Mouse (Mus musculus) brain, adult 2 months (tissue): ENCODE measurements around the gene Gins1.
A peak's percentile ranks its signal among the peaks of the same experiment; 100 is the strongest.
"Not testable (repeated sequence)": the region's sequence is repeated elsewhere in the genome, so short reads cannot be mapped to it uniquely, and the experiment has no call there.

ENCODE experiments used
- DNase-seq: peaks from one replicate; pipeline ENCODE4 v3.0.0; 2011; ENCODE audit warnings: low read depth, low spot score

Gins1 gene

GRCm38 (mm10) chr2:150910295-150910881 is 5.2 kb downstream of the Gins1 start:
- no peak for DNase-seq

- no peak for DNase-seq
These were observed 9.7 kb downstream of the Gins1 start for GRCm38 (mm10) chr2:150914781-150915515.

DNA sequence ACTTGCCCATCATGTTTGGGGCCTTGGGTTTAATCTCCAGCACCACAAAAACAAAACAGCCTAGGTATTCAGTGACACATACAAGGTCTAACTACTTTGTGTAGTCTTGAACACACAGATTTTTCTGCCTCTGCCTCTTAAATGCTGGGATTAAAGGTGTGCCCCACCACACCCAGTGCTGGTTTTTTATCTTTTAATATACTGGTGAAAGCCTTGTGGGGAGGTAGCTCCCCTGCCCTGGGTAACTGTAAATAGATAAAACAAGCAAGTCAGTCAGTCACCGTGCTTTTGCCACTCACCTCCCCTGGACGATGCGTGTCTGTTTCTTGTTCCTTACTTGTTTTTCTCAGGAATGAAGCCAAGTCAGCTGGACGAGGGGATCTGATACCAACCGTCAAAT is 10.6 kb downstream of the Gins1 start:
- DNase-seq = no peak

DNA sequence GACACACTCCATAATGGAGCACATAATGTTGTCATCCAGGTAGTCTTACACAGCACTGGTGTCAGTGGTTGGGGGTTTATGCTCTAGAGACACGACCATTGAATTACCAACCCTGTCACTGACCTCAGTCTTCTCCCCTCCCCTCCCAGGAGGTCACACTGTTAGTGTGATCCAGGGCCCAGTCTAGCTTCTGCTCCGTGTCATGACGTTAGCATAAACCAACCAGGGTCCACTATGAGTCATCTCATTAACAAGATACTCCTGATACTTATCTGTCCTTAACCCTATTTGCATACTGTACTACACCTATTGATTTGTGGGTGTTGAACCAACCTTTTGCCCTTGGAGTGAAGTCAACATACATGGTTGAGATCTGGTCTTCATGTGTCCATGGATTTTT is 13.5 kb downstream of the Gins1 start:
- DNase-seq = no peak

DNA sequence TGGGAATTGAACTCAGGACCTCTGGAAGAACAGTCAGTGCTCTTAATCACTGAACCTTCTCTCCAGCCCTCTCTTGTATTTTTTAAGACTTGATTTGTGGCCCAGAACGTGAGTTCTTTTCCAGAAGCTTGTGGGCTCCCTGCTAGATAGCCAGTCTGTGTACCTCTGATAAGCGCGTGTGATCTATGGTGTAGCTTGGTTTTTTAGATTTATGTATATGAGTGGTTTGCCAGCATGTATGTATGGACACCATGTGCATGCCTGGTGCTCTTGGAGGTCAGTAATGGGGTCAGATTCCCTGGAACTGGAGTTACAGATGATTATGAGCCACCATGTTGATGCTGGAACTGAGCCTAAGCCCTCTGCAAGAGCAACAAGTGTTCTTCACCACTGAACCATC is 15.3 kb downstream of the Gins1 start:
- no peak for DNase-seq

DNA sequence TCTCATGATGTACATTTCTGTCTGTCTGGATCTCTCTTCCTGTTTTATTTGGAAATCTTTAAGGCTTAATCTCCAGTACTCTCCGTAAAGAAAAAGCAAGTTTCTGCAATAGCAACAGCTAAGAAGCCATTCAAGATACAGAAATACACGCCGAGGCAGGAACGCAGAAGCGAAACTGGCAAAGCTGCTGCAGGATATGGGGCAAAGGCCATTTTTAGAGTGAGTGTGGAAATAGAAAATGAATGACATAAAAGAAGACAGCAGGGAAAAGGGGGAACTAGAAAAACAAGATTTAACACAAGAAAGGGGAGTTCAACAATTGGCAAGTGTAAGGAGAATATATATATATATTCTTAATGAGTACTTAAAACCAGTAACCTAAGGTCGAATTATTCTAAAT is 16.5 kb downstream of the Gins1 start:
- peak; percentile 36 for DNase-seq

GRCm38 (mm10) chr2:150922165-150922564 is 17.0 kb downstream of the Gins1 start:
- DNase-seq = no peak

- DNase-seq = no peak
These were observed 17.8 kb downstream of the Gins1 start for GRCm38 (mm10) chr2:150923026-150923425.

GRCm38 (mm10) chr2:150923505-150923904 is 18.3 kb downstream of the Gins1 start:
- peak; percentile 35 for DNase-seq

DNA sequence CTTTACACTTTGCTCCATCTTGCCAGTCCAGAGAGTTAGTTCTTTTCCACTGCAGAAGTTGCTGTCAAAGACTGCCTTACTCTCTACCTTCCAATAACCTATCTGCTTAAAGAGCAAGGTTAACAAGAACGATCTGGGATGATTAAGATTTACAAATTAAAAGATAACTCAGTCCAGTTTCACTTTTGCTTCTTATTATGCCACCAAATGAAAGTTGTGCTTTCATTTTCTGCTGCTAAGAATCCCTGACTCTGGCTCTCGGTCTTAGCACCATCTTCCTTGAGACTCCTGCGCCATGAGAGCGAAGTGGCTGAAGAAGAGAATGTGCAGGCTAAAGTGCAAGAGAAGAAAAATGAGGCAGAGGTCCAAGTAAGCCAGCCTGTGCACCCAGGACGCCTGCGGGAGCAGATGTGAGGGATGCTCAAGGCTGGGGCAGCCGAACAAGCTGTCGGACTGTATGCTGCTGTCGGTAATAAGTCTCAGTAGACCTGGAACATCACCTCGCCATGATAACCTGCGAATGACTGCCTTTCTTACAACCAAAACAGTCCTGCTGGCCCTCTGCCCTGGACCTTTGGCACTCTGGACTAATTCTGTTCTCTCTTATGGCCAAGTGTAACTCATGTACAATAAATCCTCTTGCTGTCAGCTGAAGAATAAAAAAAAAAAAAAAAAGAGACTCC is 22.0 kb downstream of the Gins1 start:
- DNase-seq = peak; percentile 18

DNA sequence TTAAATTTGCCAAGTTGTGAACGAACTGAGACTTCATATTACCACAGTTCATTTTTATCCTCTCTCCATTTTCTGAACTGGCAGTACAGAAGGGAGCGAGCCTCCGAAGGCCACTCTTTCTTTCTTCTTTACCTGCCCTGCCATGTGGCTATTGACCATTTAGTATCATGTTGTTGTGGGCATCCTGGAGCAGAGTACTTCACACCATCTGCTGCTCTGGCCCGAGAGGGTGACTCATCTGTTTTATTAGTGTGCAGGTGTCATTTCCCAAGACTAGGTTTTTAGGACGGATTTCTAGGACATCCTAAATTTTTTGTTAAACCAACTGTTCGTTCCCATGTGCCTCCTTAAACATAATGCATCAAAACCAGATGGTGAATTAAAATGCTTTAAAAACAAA is 24.0 kb downstream of the Gins1 start:
- peak; percentile 67 for DNase-seq

GRCm38 (mm10) chr2:150930806-150931205 is 25.6 kb downstream of the Gins1 start:
- no peak for DNase-seq

DNA sequence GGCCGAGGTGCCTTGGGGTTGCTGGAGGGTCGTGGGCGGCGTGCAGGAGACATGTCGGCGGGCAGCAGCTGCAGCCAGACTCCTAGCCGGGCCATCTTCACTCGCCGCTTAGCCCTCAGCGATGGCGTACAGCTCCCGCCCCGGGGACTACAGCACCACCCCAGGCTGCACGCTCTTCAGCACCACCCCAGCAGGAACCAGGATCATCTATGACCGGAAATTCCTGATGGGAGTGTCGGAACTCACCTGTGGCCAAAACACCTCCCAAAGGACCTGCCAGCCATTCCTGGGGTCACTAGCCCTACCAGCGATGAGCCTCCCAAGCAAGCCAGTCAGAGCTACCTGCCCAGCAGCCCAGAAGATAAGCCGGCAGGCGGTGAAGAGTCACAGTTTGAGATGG is 28.3 kb downstream of the Gins1 start:
- DNase-seq = no peak

DNA sequence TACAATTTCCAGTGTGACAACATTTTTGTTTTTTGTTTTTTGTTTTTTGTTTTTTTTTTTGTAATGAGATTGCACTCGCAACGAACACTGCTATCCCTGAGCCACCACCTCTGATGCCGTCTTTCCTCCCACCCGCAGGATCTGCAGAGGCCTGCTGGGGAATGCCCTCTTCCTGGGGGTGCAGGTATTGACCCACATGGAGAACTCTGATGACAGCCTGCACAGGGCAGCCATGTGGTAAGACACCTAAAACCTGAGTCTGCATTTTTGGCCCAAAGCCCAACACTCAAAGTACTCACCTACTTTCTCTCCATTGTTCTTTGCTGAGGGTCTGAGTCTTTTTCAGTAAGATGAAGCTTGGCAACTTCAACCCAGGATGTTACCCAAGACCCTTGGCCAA is 29.5 kb downstream of the Gins1 start:
- no peak for DNase-seq

GRCm38 (mm10) chr2:150944017-150944416 is 38.8 kb downstream of the Gins1 start:
- DNase-seq = no peak

GRCm38 (mm10) chr2:150947341-150947740 is 42.1 kb downstream of the Gins1 start:
- DNase-seq = peak; percentile 19

GRCm38 (mm10) chr2:150947880-150948611 is 42.8 kb downstream of the Gins1 start:
- DNase-seq = not testable (repeated sequence)

DNA sequence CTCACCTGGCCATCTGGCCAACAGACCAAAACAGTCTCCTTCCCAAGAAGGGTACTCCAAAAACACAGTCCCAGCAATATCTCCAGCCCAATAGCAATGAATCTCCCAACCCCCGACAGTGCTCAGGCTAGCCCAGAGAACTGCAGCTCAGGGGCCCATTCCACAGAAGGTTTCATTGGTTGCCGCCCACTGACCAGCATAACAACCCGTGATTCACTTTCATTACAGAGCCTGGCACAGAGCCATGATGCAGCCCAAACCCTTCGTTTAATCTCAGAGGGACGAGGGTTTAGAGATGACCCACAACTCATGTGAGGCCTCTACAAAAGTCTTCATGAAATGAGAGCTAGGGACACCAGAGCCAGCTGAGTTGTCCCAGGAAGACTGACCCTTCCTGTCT is 43.6 kb downstream of the Gins1 start:
- no peak for DNase-seq

GRCm38 (mm10) chr2:150949652-150950051 is 44.5 kb downstream of the Gins1 start:
- no peak for DNase-seq

GRCm38 (mm10) chr2:150950056-150950455 is 44.9 kb downstream of the Gins1 start:
- peak; percentile 9 for DNase-seq

- no peak for DNase-seq
These were observed 46.0 kb downstream of the Gins1 start for GRCm38 (mm10) chr2:150951201-150951600.

DNA sequence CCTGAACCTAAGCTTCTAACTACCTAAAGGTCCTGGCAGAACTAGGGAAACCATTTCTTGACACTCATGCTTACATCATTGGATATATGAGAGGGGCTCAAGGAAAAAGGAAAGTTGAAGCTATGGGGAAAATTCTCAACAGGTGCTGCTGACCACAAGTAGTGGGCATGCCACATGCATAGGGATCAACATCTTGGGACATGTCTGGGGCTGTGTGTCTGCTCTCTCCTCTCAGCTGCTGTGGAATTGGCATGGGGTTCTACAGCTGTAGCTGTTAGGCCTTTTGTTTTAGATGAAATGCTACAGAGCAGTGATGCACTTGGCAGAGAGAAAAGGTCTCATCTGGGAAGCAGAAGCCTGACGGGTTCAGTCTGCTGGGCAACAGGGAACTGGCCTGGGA is 50.7 kb downstream of the Gins1 start:
- no peak for DNase-seq
